Mouse (Mus musculus): ENCODE measurements at regions not wholly inside any gene's neighbourhood (a gene's known extent, or its start where the extent isn't known, plus 50 kb on each side); places are given as distances from the start of the nearest gene placed in this dataset.

DNA sequence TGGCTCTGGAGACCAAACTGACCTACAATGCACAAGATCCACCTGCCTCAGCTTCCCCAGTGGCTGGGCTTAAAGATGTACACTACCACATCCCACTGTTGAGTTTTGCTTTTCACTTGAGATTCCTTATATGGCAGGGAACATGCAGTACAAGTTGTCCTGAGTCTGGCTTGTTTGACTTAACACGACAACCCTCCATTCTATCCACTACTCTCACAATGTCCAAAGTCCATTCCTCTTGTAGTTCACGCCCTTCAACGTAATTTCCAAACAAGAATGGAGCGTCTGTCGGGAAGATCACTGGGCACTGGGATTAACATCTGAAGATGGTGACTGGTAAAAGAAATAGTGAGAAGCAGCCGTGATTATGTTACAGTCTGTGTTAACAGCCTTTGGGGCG is 108.6 kb upstream of the Klf14 start:
- peak; percentile 78 for ATAC-seq
- H3K4me1 ChIP-seq (replicated peaks; ENCODE audit: control insufficient read depth, insufficient read depth, low read length), result no peaks in the 10 kb centered on the region
- no peak overlapping the region for H3K4me3 ChIP-seq (ENCODE audit: low read depth, low read length)
- no peaks in the 10 kb centered on the region for H3K9me3 ChIP-seq (ENCODE audit: control insufficient read depth)
- H3K27me3 ChIP-seq (replicated peaks; ENCODE audit: control insufficient read depth, insufficient read depth, low read length), result no peaks in the 10 kb centered on the region
- H3K27ac ChIP-seq (ENCODE audit: low read depth, low read length), result peak overlapping the region; percentile 50; the same call in 1 of the 2 replicates
- 38% methylated on average over 7 of the region's 7 CpGs for WGBS
- H3K4me2 ChIP-seq (replicated peaks; ENCODE audit: low read depth), result no peak overlapping the region
- H3K36me3 ChIP-seq (ENCODE audit: control insufficient read depth, insufficient read depth), result no peaks in the 10 kb centered on the region
- H3K9ac ChIP-seq (ENCODE audit: low read depth, low read length), result no peak overlapping the region
- no peak for TF ChIP-seq CTCF (IDR thresholded peaks at IDR 0.05; ENCODE audit: low read depth)

- WGBS, result 86% methylated on average over 13 of the region's 13 CpGs
- ATAC-seq, result no peak
- no peaks in the 10 kb centered on the region for H3K9me3 ChIP-seq (ENCODE audit: control insufficient read depth)
- no peak overlapping the region for H3K27ac ChIP-seq (ENCODE audit: low read depth, low read length)
- no peaks in the 10 kb centered on the region; the same call in 1 of the 2 replicates for H3K4me1 ChIP-seq (replicated peaks; ENCODE audit: control insufficient read depth, insufficient read depth, low read length)
- H3K36me3 ChIP-seq (ENCODE audit: control insufficient read depth, insufficient read depth), result no peaks in the 10 kb centered on the region
- H3K4me2 ChIP-seq (replicated peaks; ENCODE audit: low read depth), result no peak overlapping the region
- no peak overlapping the region for H3K4me3 ChIP-seq (ENCODE audit: low read depth, low read length)
- H3K9ac ChIP-seq (ENCODE audit: low read depth, low read length), result no peak overlapping the region
- no peaks in the 10 kb centered on the region for H3K27me3 ChIP-seq (replicated peaks; ENCODE audit: control insufficient read depth, insufficient read depth, low read length)
- no peak for TF ChIP-seq CTCF (IDR thresholded peaks at IDR 0.05; ENCODE audit: low read depth)
These were observed 110.4 kb upstream of the Klf14 start for GRCm38 (mm10) chr6:31069243-31069642.

DNA sequence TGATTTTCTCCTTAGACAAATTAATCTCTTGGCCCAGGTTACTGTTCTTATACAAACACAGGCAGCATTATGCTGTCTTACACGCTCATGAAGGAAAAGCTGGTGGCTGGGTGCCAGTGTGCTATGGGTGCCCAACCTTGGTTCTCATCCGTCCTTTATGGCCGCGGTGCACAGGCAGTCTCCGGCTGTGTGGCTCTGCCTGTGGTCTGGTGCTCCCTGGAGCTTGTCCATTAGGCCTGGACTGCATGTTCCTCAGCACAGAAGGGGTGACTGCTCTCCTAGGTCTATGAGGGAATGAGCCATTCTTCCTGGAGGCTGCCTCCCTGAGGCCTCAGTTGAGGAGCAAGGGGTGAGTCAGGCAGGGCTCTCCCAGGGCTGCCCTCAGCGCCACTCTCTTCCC is 111.7 kb upstream of the Klf14 start:
- H3K4me1 ChIP-seq (replicated peaks; ENCODE audit: control insufficient read depth, insufficient read depth, low read length), result peaks cover 8% of the 10 kb centered on the region; the same call in 1 of the 2 replicates
- H3K4me3 ChIP-seq (ENCODE audit: low read depth, low read length), result no peak overlapping the region
- H3K9me3 ChIP-seq (ENCODE audit: control insufficient read depth), result no peaks in the 10 kb centered on the region
- H3K27ac ChIP-seq (ENCODE audit: low read depth, low read length), result no peak overlapping the region
- no peak overlapping the region for H3K4me2 ChIP-seq (replicated peaks; ENCODE audit: low read depth)
- 90% methylated on average over 6 of the region's 6 CpGs for WGBS
- H3K27me3 ChIP-seq (replicated peaks; ENCODE audit: control insufficient read depth, insufficient read depth, low read length), result no peaks in the 10 kb centered on the region
- TF ChIP-seq CTCF (IDR thresholded peaks at IDR 0.05; ENCODE audit: low read depth), result no peak
- no peaks in the 10 kb centered on the region for H3K36me3 ChIP-seq (ENCODE audit: control insufficient read depth, insufficient read depth)
- no peak overlapping the region for H3K9ac ChIP-seq (ENCODE audit: low read depth, low read length)
- no peak for ATAC-seq

- no peaks in the 10 kb centered on the region for H3K36me3 ChIP-seq (ENCODE audit: control insufficient read depth, insufficient read depth)
- no peak for ATAC-seq
- 84% methylated on average over 9 of the region's 9 CpGs for WGBS
- no peaks in the 10 kb centered on the region for H3K27me3 ChIP-seq (replicated peaks; ENCODE audit: control insufficient read depth, insufficient read depth, low read length)
- H3K4me2 ChIP-seq (replicated peaks; ENCODE audit: low read depth), result no peak overlapping the region
- no peaks in the 10 kb centered on the region for H3K9me3 ChIP-seq (ENCODE audit: control insufficient read depth)
- no peak overlapping the region for H3K9ac ChIP-seq (ENCODE audit: low read depth, low read length)
- no peak for TF ChIP-seq CTCF (IDR thresholded peaks at IDR 0.05; ENCODE audit: low read depth)
- H3K27ac ChIP-seq (ENCODE audit: low read depth, low read length), result no peak overlapping the region
- H3K4me3 ChIP-seq (ENCODE audit: low read depth, low read length), result no peak overlapping the region
- peaks cover 8% of the 10 kb centered on the region; the same call in 1 of the 2 replicates for H3K4me1 ChIP-seq (replicated peaks; ENCODE audit: control insufficient read depth, insufficient read depth, low read length)
These were observed 112.1 kb upstream of the Klf14 start for GRCm38 (mm10) chr6:31070966-31071365.

DNA sequence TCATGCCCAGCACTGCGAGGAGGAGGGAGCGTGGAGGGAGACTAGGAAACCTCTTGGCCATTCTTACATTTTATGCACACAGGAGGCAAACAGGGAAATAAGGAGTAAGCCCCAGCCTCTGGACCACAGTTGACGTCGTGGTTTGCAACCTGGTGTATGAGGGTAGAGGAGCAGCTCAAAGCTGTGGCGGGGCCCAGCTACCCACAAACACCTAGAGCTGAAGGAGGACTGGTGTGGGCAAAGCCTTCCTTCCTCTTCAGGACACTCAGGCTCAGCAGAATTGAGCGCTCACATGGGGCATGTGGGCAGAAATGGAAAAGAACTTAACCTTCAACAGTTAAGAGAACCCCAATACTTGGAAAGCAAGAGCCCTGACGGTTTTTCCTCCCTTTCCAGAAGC is 113.2 kb upstream of the Klf14 start:
- no peak for ATAC-seq
- WGBS, result 87% methylated on average over 7 of the region's 7 CpGs
- no peaks in the 10 kb centered on the region for H3K27me3 ChIP-seq (replicated peaks; ENCODE audit: control insufficient read depth, insufficient read depth, low read length)
- H3K4me1 ChIP-seq (replicated peaks; ENCODE audit: control insufficient read depth, insufficient read depth, low read length), result peaks cover 8% of the 10 kb centered on the region; the same call in 1 of the 2 replicates
- H3K27ac ChIP-seq (ENCODE audit: low read depth, low read length), result no peak overlapping the region
- H3K9me3 ChIP-seq (ENCODE audit: control insufficient read depth), result no peaks in the 10 kb centered on the region
- no peak overlapping the region for H3K9ac ChIP-seq (ENCODE audit: low read depth, low read length)
- H3K4me2 ChIP-seq (replicated peaks; ENCODE audit: low read depth), result no peak overlapping the region
- no peaks in the 10 kb centered on the region for H3K36me3 ChIP-seq (ENCODE audit: control insufficient read depth, insufficient read depth)
- no peak overlapping the region for H3K4me3 ChIP-seq (ENCODE audit: low read depth, low read length)
- TF ChIP-seq CTCF (IDR thresholded peaks at IDR 0.05; ENCODE audit: low read depth), result no peak

DNA sequence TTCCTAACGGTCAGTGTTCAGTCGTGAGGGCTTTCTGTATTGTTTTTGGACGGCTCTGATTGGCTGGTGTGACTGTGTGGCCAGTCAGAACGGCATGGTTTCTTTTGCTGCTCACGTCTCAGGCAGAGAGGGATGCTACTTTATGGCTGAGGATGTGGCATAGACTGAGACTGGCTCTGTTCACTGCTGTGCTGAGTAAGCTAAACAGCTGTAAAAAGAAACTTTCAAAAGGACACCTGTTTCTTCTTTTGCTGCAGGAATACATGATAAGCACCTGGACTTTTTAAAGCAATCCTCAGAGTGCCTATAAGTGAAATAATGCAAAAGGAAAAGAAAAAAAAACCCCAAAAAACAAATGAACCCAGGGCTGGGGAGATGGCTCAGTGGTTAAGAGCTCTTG is 113.7 kb upstream of the Klf14 start:
- H3K36me3 ChIP-seq (ENCODE audit: control insufficient read depth, insufficient read depth), result no peaks in the 10 kb centered on the region
- H3K27ac ChIP-seq (ENCODE audit: low read depth, low read length), result no peak overlapping the region
- no peak overlapping the region for H3K4me3 ChIP-seq (ENCODE audit: low read depth, low read length)
- no peak for ATAC-seq
- H3K27me3 ChIP-seq (replicated peaks; ENCODE audit: control insufficient read depth, insufficient read depth, low read length), result no peaks in the 10 kb centered on the region
- no peaks in the 10 kb centered on the region for H3K9me3 ChIP-seq (ENCODE audit: control insufficient read depth)
- no peak overlapping the region for H3K9ac ChIP-seq (ENCODE audit: low read depth, low read length)
- 35% methylated on average over 5 of the region's 5 CpGs for WGBS
- no peak for TF ChIP-seq CTCF (IDR thresholded peaks at IDR 0.05; ENCODE audit: low read depth)
- no peak overlapping the region for H3K4me2 ChIP-seq (replicated peaks; ENCODE audit: low read depth)
- H3K4me1 ChIP-seq (replicated peaks; ENCODE audit: control insufficient read depth, insufficient read depth, low read length), result peaks cover 8% of the 10 kb centered on the region; the same call in 1 of the 2 replicates

GRCm38 (mm10) chr6:31073338-31073737 is 114.5 kb upstream of the Klf14 start:
- 79% methylated on average over 8 of the region's 8 CpGs for WGBS
- ATAC-seq, result no peak
- Histone ChIP-seq H3K27me3 (replicated peaks; ENCODE audit: control insufficient read depth, insufficient read depth, low read length) (no peaks in the 10 kb centered on the region), H3K4me2 (replicated peaks; ENCODE audit: low read depth) (no peak overlapping the region), H3K36me3 (ENCODE audit: control insufficient read depth, insufficient read depth) (no peaks in the 10 kb centered on the region), H3K4me3 (ENCODE audit: low read depth, low read length) (no peak overlapping the region), H3K9me3 (ENCODE audit: control insufficient read depth) (no peaks in the 10 kb centered on the region), H3K4me1 (replicated peaks; ENCODE audit: control insufficient read depth, insufficient read depth, low read length) (peaks cover 8% of the 10 kb centered on the region; the same call in 1 of the 2 replicates), H3K27ac (ENCODE audit: low read depth, low read length) (no peak overlapping the region), H3K9ac (ENCODE audit: low read depth, low read length) (no peak overlapping the region)
- TF ChIP-seq CTCF (IDR thresholded peaks at IDR 0.05; ENCODE audit: low read depth), result no peak
